14 mouse cellular contexts compared by ENCODE assay signal in genomic region chr7:117436892-117437291, GRCm38 (mm10). TPM values are rescaled to one million over a fixed set of nuclear protein-coding genes. Genes with fewer than 3 reads are reported as not detected.
DNase-seq lines count a peak whose midpoint lies in the region; TF ChIP-seq lines count a peak whose summit lies in the region.
"Had no signal": no experiment of that assay in that cellular context is flagged by ENCODE, and none has a peak within 500 bp of the region (broad histone marks: within the 10 kb centered on the region; RNA-seq: fewer than 3 reads in every experiment).

No protein-coding gene starts in this region.

- intact Hi-C loops in left cerebral cortex, adult 2 months (cut with DNase I): loop anchor here (1.0 to 5.0 kb wide), 2 partner anchors 25 to 55 kb away; partner anchors contain the start of gene Xylt1
- intact Hi-C loops in left cerebral cortex, postnatal 4 days (cut with DNase I): no loop called here
- intact Hi-C loops in gastrocnemius, postnatal 14 days (cut with DNase I; ENCODE audit: low total_unique reads): no loop called here

- no peak for TF ChIP-seq CTCF in left cerebral cortex, adult 2 months (IDR thresholded peaks at IDR 0.05)

- no peak for DNase-seq in left cerebral cortex, adult 2 months (ENCODE audit: extremely low spot score in 1 of 2, low spot score in 2 of 2)
- no peak for DNase-seq in left cerebral cortex, postnatal 4 days
- DNase-seq in frontal cortex, postnatal 36 days (ENCODE audit: low spot score in 2 of 2): peak; percentile 56 to 65
- peak; percentile 68 for DNase-seq in layer of hippocampus, adult 9-11 months
- DNase-seq in right cerebral cortex, adult 2 months (ENCODE audit: low spot score in 2 of 2): peak; percentile 31 to 49
- DNase-seq in gastrocnemius, postnatal 14 days: no peak
- no peak for DNase-seq in spleen, postnatal 14 days (ENCODE audit: low spot score in 2 of 2)
- DNase-seq: kidney, adult 8-10 months; lung, postnatal 4 days had no signal

- H3K27ac ChIP-seq in left cerebral cortex, adult 2 months: peak overlapping the region; percentile 24; the same call in 1 of the 2 replicates
- H3K27ac ChIP-seq: liver, embryonic 15.5 days; neural tube, embryonic 12.5 days had no signal

- no peak overlapping the region for H3K4me3 ChIP-seq in left cerebral cortex, adult 2 months
- H3K4me3 ChIP-seq: erythroblast, embryonic 14.5 days; heart, embryonic 15.5 days; liver, embryonic 15.5 days; midbrain, embryonic 15.5 days; neural tube, embryonic 12.5 days had no signal

RNA-seq across cellular contexts. Expression of gene Xylt1, which starts 56.1 kb away (rescaled TPM):
- total RNA-seq in left cerebral cortex, adult 2 months (2021): 10 to 100 TPM; 51.7 to 60.5 TPM
- total RNA-seq in left cerebral cortex, postnatal 4 days (2021): 10 to 100 TPM; 53.5 to 56.6 TPM
- 1 to 10 TPM; 4.2 to 5.4 TPM for total RNA-seq in gastrocnemius, postnatal 14 days (2021)

Comparison
In these comparisons a context has a peak if more than half of its experiments do, and no peak if none do; other contexts are left out.
1. DNase-seq: peak in frontal cortex, postnatal 36 days (2 of 2), layer of hippocampus, adult 9-11 months (single experiment) and right cerebral cortex, adult 2 months (2 of 2); none in left cerebral cortex, adult 2 months (0 of 2), left cerebral cortex, postnatal 4 days (single experiment), gastrocnemius, postnatal 14 days (single experiment) and spleen, postnatal 14 days (0 of 2).
2. RNA of gene Xylt1, which starts 56.1 kb away (total RNA-seq): 51.7 to 60.5 TPM in left cerebral cortex, adult 2 months and 53.5 to 56.6 TPM in left cerebral cortex, postnatal 4 days; 4.2 to 5.4 TPM in gastrocnemius, postnatal 14 days; every median in the first group is over 4 times any median in the second.